Mouse (Mus musculus): ENCODE data around the gene Rufy1. TPM values are rescaled to one million over a fixed set of nuclear protein-coding genes. Genes with fewer than 3 reads are reported as not detected.

Gene Rufy1
- polyA plus RNA-seq, 1 experiment from 2014 or later: 29.5 TPM

GRCm38 (mm10) chr11:50389011-50389410 is 41.9 kb downstream of the Rufy1 start:
- no peak for ATAC-seq (replicated peaks)
- Histone ChIP-seq H3K27ac (no peak overlapping the region), H3K36me3 (replicated peaks) (peaks cover 41% of the 10 kb centered on the region), H3K4me3 (no peak overlapping the region), H3K4me1 (no peaks in the 10 kb centered on the region), H3K9ac (no peak overlapping the region), H3K9me3 (no peaks in the 10 kb centered on the region), H3K27me3 (replicated peaks) (no peaks in the 10 kb centered on the region), H3K4me2 (no peak overlapping the region)
- WGBS: 81% methylated on average over 3 of the region's 3 CpGs

DNA sequence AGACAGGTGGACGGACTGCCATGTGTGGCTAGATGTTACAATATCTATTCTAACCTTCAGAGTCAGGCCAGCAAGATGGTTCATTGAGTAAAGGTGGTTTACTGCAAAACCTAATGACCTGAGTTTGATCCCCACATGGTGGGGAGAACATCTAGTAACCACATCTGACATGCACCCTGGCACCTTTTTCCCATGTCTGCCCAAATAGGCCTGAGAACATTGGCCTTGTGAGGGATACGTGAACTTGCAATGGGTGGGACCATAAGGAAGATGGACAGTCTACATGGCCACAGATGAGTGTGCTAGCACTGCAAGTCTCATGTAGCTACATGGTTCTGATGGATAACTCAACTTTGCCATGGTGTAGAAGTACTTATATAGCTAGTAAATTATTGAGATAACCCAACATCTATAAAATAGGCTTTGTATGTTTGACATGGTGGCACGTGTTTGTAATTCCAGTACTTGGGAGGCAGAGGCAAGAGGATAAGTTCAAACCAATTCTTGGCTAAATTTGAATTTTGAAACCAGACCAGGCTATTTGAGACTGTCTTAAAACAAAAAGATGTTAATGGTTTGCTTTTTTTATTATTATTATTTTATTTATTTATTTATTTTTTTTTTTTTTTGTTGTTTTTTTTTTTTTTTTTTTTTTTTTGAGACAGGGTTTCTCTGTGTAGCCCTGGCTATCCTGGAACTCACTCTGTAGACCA is 42.6 kb downstream of the Rufy1 start:
- Histone ChIP-seq H3K9ac (no peak overlapping the region), H3K27ac (no peak overlapping the region), H3K36me3 (replicated peaks) (peaks cover 35% of the 10 kb centered on the region), H3K4me3 (no peak overlapping the region), H3K27me3 (replicated peaks) (no peaks in the 10 kb centered on the region), H3K4me1 (no peaks in the 10 kb centered on the region), H3K4me2 (no peak overlapping the region), H3K9me3 (no peaks in the 10 kb centered on the region)
- 99% methylated on average over 3 of the region's 3 CpGs for WGBS
- no peak for ATAC-seq (replicated peaks)

DNA sequence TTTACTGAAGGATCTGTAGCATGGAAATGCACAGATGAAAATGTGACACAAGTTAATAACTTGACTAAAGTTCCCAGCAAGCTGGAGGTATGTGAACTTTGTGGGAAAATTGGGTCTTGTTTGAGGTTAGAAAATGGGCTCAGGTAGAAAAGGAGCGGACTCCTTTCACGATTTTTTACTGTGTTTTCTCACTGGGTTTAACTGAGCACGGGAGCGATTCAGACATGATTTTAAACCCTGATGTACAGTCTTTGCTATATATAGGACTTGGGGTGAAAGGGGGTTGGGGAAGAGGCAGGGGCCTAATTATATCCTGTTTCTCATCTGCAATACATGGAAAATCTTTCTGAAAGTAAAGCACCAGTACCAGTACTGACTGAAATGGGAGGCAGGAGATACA is 43.2 kb downstream of the Rufy1 start:
- Histone ChIP-seq H3K9me3 (no peaks in the 10 kb centered on the region), H3K27me3 (replicated peaks) (no peaks in the 10 kb centered on the region), H3K4me2 (no peak overlapping the region), H3K9ac (no peak overlapping the region), H3K4me1 (no peaks in the 10 kb centered on the region), H3K36me3 (replicated peaks) (peaks cover 37% of the 10 kb centered on the region), H3K4me3 (no peak overlapping the region), H3K27ac (no peak overlapping the region)
- WGBS: 93% methylated on average over 4 of the region's 4 CpGs
- ATAC-seq (replicated peaks): 0 out of 2 replicates have a peak, but pooled peaks have one; percentile 12

GRCm38 (mm10) chr11:50387167-50387679 is 43.7 kb downstream of the Rufy1 start:
- Histone ChIP-seq H3K27ac (no peak overlapping the region), H3K36me3 (replicated peaks) (peaks cover 37% of the 10 kb centered on the region), H3K9me3 (no peaks in the 10 kb centered on the region), H3K4me3 (no peak overlapping the region), H3K4me1 (peaks cover 3% of the 10 kb centered on the region; the same call in 1 of the 2 replicates), H3K27me3 (replicated peaks) (no peaks in the 10 kb centered on the region), H3K4me2 (no peak overlapping the region), H3K9ac (no peak overlapping the region)
- ATAC-seq (replicated peaks): no peak
- 78% methylated on average over 3 of the region's 3 CpGs for WGBS

- no peak overlapping the region for H3K27ac ChIP-seq
- peaks cover 29% of the 10 kb centered on the region for H3K4me1 ChIP-seq
- peak overlapping the region; percentile 53 for H3K4me2 ChIP-seq
- H3K36me3 ChIP-seq (replicated peaks): peaks cover 21% of the 10 kb centered on the region
- no peaks in the 10 kb centered on the region for H3K27me3 ChIP-seq (replicated peaks)
- no peak overlapping the region for H3K9ac ChIP-seq
- no peak for ATAC-seq (replicated peaks)
- peak overlapping the region; percentile 31 for H3K4me3 ChIP-seq
- 23% methylated on average over 4 of the region's 4 CpGs for WGBS
- no peaks in the 10 kb centered on the region for H3K9me3 ChIP-seq
These were observed 49.6 kb downstream of the Rufy1 start for GRCm38 (mm10) chr11:50381311-50381710.

DNA sequence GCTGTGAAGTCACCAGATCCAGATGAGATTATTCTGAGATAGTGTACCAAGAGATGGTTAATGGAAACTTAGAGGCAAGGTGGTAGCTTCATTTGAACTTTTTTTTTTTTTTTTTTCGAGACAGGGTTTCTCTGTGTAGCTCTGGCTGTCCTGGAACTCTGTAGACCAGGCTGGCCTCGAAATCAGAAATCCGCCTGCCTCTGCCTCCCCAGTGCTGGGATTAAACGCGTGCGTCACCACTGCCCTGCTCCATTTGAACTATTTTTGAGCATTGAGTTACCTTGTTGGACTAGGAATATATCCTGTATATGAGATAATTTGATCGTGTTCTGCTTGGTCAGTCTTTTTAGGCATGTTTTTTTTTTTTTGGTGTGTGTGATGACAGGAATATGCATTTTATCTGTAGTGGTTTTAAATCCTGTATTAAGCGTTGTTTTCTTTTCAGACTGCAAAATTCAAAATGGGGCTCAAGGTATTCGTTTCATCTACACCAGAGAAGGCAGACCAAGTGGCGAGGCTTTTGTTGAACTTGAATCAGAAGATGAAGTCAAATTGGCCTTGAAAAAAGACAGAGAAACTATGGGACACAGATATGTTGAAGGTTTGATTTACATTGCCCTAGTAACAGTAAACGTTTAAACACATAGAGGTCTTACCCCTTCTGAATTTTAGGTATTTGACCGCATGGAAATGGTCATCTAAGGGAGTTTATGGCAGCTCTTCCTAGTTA is 51.7 kb downstream of the Rufy1 start:
- Histone ChIP-seq H3K4me3 (peak overlapping the region; percentile 65), H3K9me3 (no peaks in the 10 kb centered on the region), H3K9ac (peak overlapping the region; percentile 100), H3K27me3 (replicated peaks) (no peaks in the 10 kb centered on the region), H3K36me3 (replicated peaks) (peaks cover 12% of the 10 kb centered on the region), H3K4me2 (peak overlapping the region; percentile 66), H3K27ac (0 out of 2 replicates have a peak overlapping the region, but pooled peaks have one; percentile 96), H3K4me1 (peaks cover 34% of the 10 kb centered on the region)
- ATAC-seq (replicated peaks): no peak
- 72% methylated on average over 12 of the region's 12 CpGs for WGBS

- Histone ChIP-seq H3K4me3 (peak overlapping the region; percentile 65), H3K27me3 (replicated peaks) (no peaks in the 10 kb centered on the region), H3K36me3 (replicated peaks) (peaks cover 10% of the 10 kb centered on the region), H3K9ac (peak overlapping the region; percentile 100), H3K4me1 (peaks cover 34% of the 10 kb centered on the region), H3K4me2 (peak overlapping the region; percentile 66), H3K27ac (peak overlapping the region; percentile 96), H3K9me3 (no peaks in the 10 kb centered on the region)
- ATAC-seq (replicated peaks): peak; percentile 84
- under 1% methylated on average over 70 of the region's 71 CpGs for WGBS
These were observed 52.8 kb downstream of the Rufy1 start for GRCm38 (mm10) chr11:50377892-50378684.

DNA sequence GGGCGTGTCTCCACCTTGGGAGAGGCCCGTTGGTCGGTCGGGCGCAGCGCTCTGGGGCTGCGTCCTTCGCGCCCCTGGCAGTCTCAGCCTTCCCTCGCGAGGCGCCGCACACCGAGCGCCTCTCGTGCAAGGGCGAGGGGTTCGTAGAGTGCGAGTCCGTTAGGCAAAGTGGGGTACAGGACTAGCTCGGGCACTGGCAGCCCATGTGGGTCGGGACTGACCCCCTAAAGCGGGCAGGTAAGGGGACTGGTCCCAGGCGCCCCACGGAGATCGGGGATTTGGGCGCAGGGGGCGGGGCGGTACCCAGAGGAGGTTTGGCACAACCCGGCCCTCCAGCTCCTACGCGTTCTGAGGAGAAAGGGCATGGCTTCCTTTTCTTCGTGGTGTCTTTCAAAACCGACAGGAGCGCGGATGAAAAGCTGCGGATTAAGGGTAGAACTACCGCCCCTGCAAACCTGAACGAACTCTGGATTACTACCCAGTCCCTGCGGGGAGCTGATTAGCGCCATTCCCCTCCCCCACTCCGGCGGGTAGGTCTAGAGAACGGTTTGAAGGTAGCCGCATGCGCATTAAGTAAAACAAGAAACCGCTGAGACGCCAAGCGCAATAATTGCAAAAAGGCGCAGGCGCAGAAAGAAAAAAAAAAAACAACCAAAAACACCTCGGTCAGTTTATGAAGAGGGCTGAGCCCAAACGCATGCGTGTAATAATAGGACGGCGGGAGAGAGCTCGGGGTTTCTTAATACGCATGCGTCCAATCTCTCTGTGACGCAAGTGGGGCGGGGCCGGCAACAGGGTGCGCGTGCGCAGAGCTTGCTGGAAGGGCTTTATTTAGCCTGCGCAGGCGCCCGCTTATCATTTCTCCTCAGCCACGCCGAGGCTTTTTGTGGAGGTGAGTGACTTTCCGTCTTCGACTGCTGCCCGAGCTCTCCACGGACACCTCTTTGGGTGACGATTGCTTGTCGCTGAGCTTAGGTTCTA is 53.7 kb downstream of the Rufy1 start, which contains the start of gene Hnrnph1:
TSS of gene Hnrnph1 (plus strand) at position 80 of the 981 bp plus-strand sequence.
- no peaks in the 10 kb centered on the region for H3K9me3 ChIP-seq
- peak within 1 kb of the TSS; percentile 65 for H3K4me3 ChIP-seq
- H3K27ac ChIP-seq: peak within 1 kb of the TSS; percentile 99
- no peaks in the 10 kb centered on the region for H3K27me3 ChIP-seq (replicated peaks)
- H3K4me2 ChIP-seq: peak within 1 kb of the TSS; percentile 95
- WGBS: under 1% methylated on average over 76 of the region's 76 CpGs
- peaks cover 9% of the 10 kb centered on the region; the same call in 1 of the 2 replicates for H3K36me3 ChIP-seq (replicated peaks)
- H3K4me1 ChIP-seq: peaks cover 31% of the 10 kb centered on the region
- ATAC-seq (replicated peaks): peak; percentile 94
- peak within 1 kb of the TSS; percentile 100 for H3K9ac ChIP-seq

DNA sequence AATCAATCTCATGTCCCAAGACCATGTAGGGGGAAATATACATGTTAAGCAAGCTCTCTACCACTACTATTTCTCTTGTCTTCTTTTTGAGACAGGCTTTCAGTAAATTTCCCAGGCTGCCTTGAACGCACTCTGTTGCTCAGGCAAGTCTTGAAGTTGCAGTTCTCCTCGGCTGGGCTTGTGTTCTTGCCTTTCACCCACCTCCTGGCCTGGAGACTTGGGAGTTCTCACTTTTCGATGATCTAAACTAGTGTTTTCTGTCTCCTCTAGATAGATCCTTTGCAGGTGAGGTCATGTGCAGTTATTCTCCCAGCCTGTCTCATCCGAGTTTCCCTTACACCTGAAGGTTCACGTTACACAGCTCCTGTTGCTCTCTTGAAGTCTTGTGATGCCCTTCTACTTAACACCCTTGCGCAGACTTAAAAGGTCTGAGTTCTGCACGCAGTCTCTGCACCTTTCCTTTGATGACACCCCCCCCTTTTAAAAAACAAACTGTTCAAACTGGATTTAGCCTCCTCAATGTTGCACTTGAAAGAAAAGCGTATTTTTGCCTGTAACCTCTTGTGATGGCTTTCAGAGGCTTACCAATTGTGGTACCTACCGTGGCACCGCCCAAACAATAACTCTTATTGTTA is 54.7 kb downstream of the Rufy1 start:
- no peak for ATAC-seq (replicated peaks)
- WGBS: 19% methylated on average over 10 of the region's 10 CpGs
- Histone ChIP-seq H3K27me3 (replicated peaks) (no peaks in the 10 kb centered on the region), H3K4me3 (peak overlapping the region; percentile 65), H3K27ac (peak overlapping the region; percentile 99), H3K9ac (peak overlapping the region; percentile 87), H3K4me2 (peak overlapping the region; percentile 95), H3K4me1 (peaks cover 33% of the 10 kb centered on the region), H3K9me3 (no peaks in the 10 kb centered on the region), H3K36me3 (replicated peaks) (peaks cover 7% of the 10 kb centered on the region; the same call in 1 of the 2 replicates)

- no peaks in the 10 kb centered on the region for H3K9me3 ChIP-seq
- WGBS: 21% methylated on average over 5 of the region's 5 CpGs
- no peak overlapping the region for H3K27ac ChIP-seq
- ATAC-seq (replicated peaks): no peak
- H3K4me1 ChIP-seq: peaks cover 40% of the 10 kb centered on the region
- H3K27me3 ChIP-seq (replicated peaks): no peaks in the 10 kb centered on the region
- peaks cover 7% of the 10 kb centered on the region; the same call in 1 of the 2 replicates for H3K36me3 ChIP-seq (replicated peaks)
- no peak overlapping the region for H3K9ac ChIP-seq
- H3K4me2 ChIP-seq: no peak overlapping the region
- no peak overlapping the region for H3K4me3 ChIP-seq
These were observed 55.5 kb downstream of the Rufy1 start for GRCm38 (mm10) chr11:50375421-50375820.

Data from midbrain, embryonic 15.5 days (tissue).